Mouse (Mus musculus) liver, embryonic 14.5 days (tissue): Measurements from ENCODE around the gene Zmym4.

Source experiments
- CTCF ChIP-seq: IDR thresholded peaks from 2 replicates; pipeline ENCODE4 v1.5.1; 2016; ENCODE audit warnings: antibody characterized with exemption, low read depth, control low read depth
- EP300 ChIP-seq: IDR thresholded peaks from 2 replicates; pipeline ENCODE4 v1.6.1; 2016; ENCODE audit warnings: antibody characterized with exemption, low read depth

GRCm38 (mm10) chr4:126879560-126880275 lies 88.2 kb downstream of the Zmym4 start:
- no peak for TF ChIP-seq CTCF
- TF ChIP-seq EP300, result no peak
